Mouse (Mus musculus) midbrain, embryonic 10.5 days (tissue): ENCODE measurements at regions not wholly inside any gene's neighbourhood (a gene's known extent, or its start where the extent isn't known, plus 50 kb on each side); places are given as distances from the start of the nearest gene placed in this dataset.

Experiments
- DNase-seq: peaks from one replicate; pipeline ENCODE4 v3.0.0-alpha.2; 2017; ENCODE audit warnings: low spot score
- H3K27ac ChIP-seq: fragments of 300-500 bp; sonication (generic); replicated peaks from 2 replicates; pipeline ENCODE4 v1.5.1; 2016; ENCODE audit warnings: mild to moderate bottlenecking
- H3K27me3 ChIP-seq: fragments of 300-500 bp; sonication (generic); 2 replicates; pipeline ENCODE4 v1.6.1; 2016; ENCODE audit warnings: low read depth, mild to moderate bottlenecking; ENCODE audit not compliant: poor library complexity, severe bottlenecking
- H3K36me3 ChIP-seq: fragments of 300-500 bp; sonication (generic); 2 replicates; pipeline ENCODE4 v1.6.1; 2016; ENCODE audit warnings: mild to moderate bottlenecking, moderate library complexity
- H3K4me1 ChIP-seq: fragments of 300-500 bp; sonication (generic); 2 replicates; pipeline ENCODE4 v1.6.1; 2016
- H3K4me3 ChIP-seq: fragments of 300-500 bp; sonication (generic); 2 replicates; pipeline ENCODE4 v1.5.1; 2016; ENCODE audit warnings: mild to moderate bottlenecking, moderate library complexity
- H3K9me3 ChIP-seq: fragments of 300-500 bp; sonication (generic); replicated peaks from 2 replicates; pipeline ENCODE4 v1.6.1; 2016; ENCODE audit warnings: mild to moderate bottlenecking
- WGBS: fragments of 180-500 bp; shearing (Covaris S2); methylation state at CpG from one replicate; pipeline ENCODE4 v1.1.7; 2016; 5-methylcytosine and 5-hydroxymethylcytosine counted together

GRCm38 (mm10) chr11:18313510-18314301 lies 360.0 kb upstream of the Etaa1 start:
- WGBS, result 70% methylated on average over 8 of the region's 8 CpGs
- no peaks in the 10 kb centered on the region for H3K9me3 ChIP-seq
- H3K4me3 ChIP-seq, result no peak overlapping the region
- no peak for DNase-seq
- no peaks in the 10 kb centered on the region for H3K4me1 ChIP-seq
- no peak overlapping the region for H3K27ac ChIP-seq
- H3K36me3 ChIP-seq, result no peaks in the 10 kb centered on the region
- no peaks in the 10 kb centered on the region for H3K27me3 ChIP-seq

GRCm38 (mm10) chr11:18296194-18297125 lies 342.8 kb upstream of the Etaa1 start:
- no peak for DNase-seq
- WGBS, result 75% methylated on average over 2 of the region's 2 CpGs
- Histone ChIP-seq H3K4me3 (no peak overlapping the region), H3K9me3 (no peaks in the 10 kb centered on the region), H3K27me3 (no peaks in the 10 kb centered on the region), H3K36me3 (no peaks in the 10 kb centered on the region), H3K27ac (no peak overlapping the region), H3K4me1 (no peaks in the 10 kb centered on the region)

GRCm38 (mm10) chr11:18278585-18279136 lies 325.0 kb upstream of the Etaa1 start:
- no peaks in the 10 kb centered on the region for H3K4me1 ChIP-seq
- H3K36me3 ChIP-seq, result no peaks in the 10 kb centered on the region
- DNase-seq, result no peak
- no peaks in the 10 kb centered on the region for H3K9me3 ChIP-seq
- H3K4me3 ChIP-seq, result no peak overlapping the region
- no peaks in the 10 kb centered on the region for H3K27me3 ChIP-seq
- no peak overlapping the region for H3K27ac ChIP-seq
- 79% methylated on average over 2 of the region's 2 CpGs for whole genome bisulfite sequencing

DNA sequence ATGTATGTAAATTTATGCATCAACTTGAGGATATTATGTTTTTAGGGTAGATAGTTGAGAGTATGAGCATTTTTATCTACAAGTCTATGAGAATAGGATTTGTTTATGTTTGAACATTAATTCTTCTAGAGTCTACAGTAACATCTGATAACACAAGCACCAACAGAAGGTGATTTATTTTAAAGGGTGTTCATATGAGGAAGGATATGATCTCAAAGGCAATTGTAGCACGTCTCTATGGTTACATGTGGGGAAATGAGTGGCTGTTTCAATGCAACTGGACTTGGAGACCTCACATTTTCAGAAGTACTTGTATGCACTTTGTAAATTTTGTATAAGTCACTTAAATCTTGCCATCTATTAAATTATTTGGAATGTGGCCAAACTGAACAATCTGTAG lies 318.7 kb upstream of the Etaa1 start:
- H3K36me3 ChIP-seq, result no peaks in the 10 kb centered on the region
- no peaks in the 10 kb centered on the region for H3K4me1 ChIP-seq
- no peaks in the 10 kb centered on the region for H3K9me3 ChIP-seq
- no peak for DNase-seq
- H3K27ac ChIP-seq, result no peak overlapping the region
- WGBS, result 84% methylated on average over 1 of the region's 1 CpGs
- H3K27me3 ChIP-seq, result no peaks in the 10 kb centered on the region
- no peak overlapping the region for H3K4me3 ChIP-seq

DNA sequence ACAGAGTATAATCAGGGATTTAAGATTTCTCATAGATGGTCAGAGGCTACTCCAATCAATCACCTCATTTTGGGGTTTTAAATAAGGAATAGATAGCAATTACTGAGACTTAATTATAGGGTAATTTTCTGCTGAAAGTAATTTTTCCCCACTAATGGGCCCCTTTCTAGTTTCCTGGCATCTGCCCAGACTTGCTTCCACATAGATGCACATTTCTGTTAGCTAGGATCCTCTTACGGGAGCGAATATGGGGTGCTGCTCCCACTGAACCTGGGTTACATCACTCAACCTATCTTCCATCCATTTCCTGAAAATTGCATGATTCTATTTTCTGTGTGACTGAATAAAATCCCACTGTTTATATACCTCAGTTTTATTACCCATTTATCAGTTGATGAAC lies 312.5 kb upstream of the Etaa1 start:
- no peaks in the 10 kb centered on the region for H3K36me3 ChIP-seq
- H3K4me1 ChIP-seq, result no peaks in the 10 kb centered on the region
- no peak overlapping the region for H3K4me3 ChIP-seq
- DNase-seq, result no peak
- H3K9me3 ChIP-seq, result no peaks in the 10 kb centered on the region
- no peaks in the 10 kb centered on the region for H3K27me3 ChIP-seq
- no peak overlapping the region for H3K27ac ChIP-seq
- 98% methylated on average over 2 of the region's 2 CpGs for WGBS

- H3K9me3 ChIP-seq, result no peaks in the 10 kb centered on the region
- WGBS, result 75% methylated on average over 1 of the region's 1 CpGs
Observed at GRCm38 (mm10) chr11:18262901-18263300, 309.2 kb upstream of the Etaa1 start.

DNA sequence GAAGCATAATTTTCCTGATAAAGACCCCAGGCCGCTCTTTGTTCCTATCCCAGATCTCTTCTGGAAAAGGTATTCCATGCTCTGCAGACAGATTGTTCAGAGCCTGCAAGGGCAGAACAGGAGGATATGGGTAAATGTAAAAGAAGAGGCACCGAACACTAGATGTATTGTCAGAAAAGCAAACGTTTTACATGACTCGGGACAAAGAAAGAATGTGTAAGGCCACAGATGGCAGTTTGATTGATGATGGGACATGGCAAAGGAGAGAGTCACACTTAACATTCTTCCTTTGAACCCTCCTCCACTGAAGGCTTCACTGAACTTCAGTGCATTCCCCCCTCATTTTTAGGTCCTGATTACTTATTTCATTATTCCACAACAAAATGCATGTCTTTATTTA lies 295.6 kb upstream of the Etaa1 start:
- H3K27ac ChIP-seq, result no peak overlapping the region
- no peaks in the 10 kb centered on the region for H3K9me3 ChIP-seq
- 65% methylated on average over 4 of the region's 4 CpGs for WGBS
- no peaks in the 10 kb centered on the region for H3K4me1 ChIP-seq
- H3K27me3 ChIP-seq, result no peaks in the 10 kb centered on the region
- no peak for DNase-seq
- no peak overlapping the region for H3K4me3 ChIP-seq
- H3K36me3 ChIP-seq, result no peaks in the 10 kb centered on the region

More at GRCm38 (mm10) chr11:18262901-18263300, 309.2 kb upstream of the Etaa1 start:
- no peaks in the 10 kb centered on the region for H3K36me3 ChIP-seq
- H3K27ac ChIP-seq, result no peak overlapping the region
- no peaks in the 10 kb centered on the region for H3K4me1 ChIP-seq
- H3K4me3 ChIP-seq, result no peak overlapping the region
- DNase-seq, result no peak
- no peaks in the 10 kb centered on the region for H3K27me3 ChIP-seq

- Histone ChIP-seq H3K4me1 (no peaks in the 10 kb centered on the region), H3K27me3 (no peaks in the 10 kb centered on the region)
- WGBS, result 80% methylated on average over 4 of the region's 4 CpGs
Observed at GRCm38 (mm10) chr11:18216762-18217161, 263.1 kb upstream of the Etaa1 start.

GRCm38 (mm10) chr11:18173028-18173427 lies 219.4 kb upstream of the Etaa1 start:
- 80% methylated on average over 2 of the region's 2 CpGs for WGBS
- no peaks in the 10 kb centered on the region for H3K27me3 ChIP-seq
- H3K9me3 ChIP-seq, result no peaks in the 10 kb centered on the region
- no peak for DNase-seq
- H3K4me3 ChIP-seq, result no peak overlapping the region
- no peaks in the 10 kb centered on the region for H3K4me1 ChIP-seq
- H3K27ac ChIP-seq, result no peak overlapping the region
- H3K36me3 ChIP-seq, result no peaks in the 10 kb centered on the region

More at GRCm38 (mm10) chr11:18216762-18217161, 263.1 kb upstream of the Etaa1 start:
- Histone ChIP-seq H3K9me3 (no peaks in the 10 kb centered on the region), H3K27ac (no peak overlapping the region), H3K4me3 (no peak overlapping the region), H3K36me3 (no peaks in the 10 kb centered on the region)
- no peak for DNase-seq

DNA sequence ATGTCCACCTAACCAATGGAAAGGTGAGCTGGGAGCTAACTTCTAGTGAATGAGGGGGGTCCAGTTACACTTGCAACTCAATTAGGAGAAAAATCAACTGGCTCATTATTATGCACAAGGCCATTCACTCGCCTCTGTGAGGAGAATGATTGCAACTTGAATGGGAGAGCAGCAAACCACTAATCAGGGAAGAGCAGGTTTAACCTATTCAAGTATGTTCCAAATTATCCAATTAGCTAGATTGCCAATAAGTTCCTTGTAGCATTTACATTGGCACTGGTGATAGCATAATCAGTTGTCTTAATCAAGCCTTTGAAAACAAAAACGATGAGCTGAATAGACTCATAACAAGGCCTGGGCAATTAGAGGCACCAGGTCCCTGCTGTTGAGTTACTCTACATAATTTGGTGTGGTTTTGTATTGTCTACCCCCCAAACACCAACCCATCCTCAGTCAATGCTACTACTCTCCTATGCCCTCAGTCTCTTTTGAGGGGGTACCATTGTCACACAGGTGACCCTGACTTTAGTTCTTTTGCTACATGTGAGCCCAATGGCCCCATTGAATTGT lies 217.6 kb upstream of the Etaa1 start:
- WGBS, result 62% methylated on average over 2 of the region's 2 CpGs
- no peak for DNase-seq
- H3K4me1 ChIP-seq, result no peaks in the 10 kb centered on the region

GRCm38 (mm10) chr11:18165609-18166347 lies 212.1 kb upstream of the Etaa1 start:
- H3K9me3 ChIP-seq, result no peaks in the 10 kb centered on the region
- no peaks in the 10 kb centered on the region for H3K36me3 ChIP-seq
- no peak for DNase-seq
- H3K27ac ChIP-seq, result no peak overlapping the region
- no peak overlapping the region for H3K4me3 ChIP-seq
- WGBS, result 87% methylated on average over 4 of the region's 4 CpGs
- no peaks in the 10 kb centered on the region for H3K27me3 ChIP-seq
- H3K4me1 ChIP-seq, result no peaks in the 10 kb centered on the region

More for the DNA sequence above, 217.6 kb upstream of the Etaa1 start:
- no peaks in the 10 kb centered on the region for H3K36me3 ChIP-seq
- no peaks in the 10 kb centered on the region for H3K9me3 ChIP-seq
- H3K27me3 ChIP-seq, result no peaks in the 10 kb centered on the region
- no peak overlapping the region for H3K4me3 ChIP-seq
- H3K27ac ChIP-seq, result no peak overlapping the region

DNA sequence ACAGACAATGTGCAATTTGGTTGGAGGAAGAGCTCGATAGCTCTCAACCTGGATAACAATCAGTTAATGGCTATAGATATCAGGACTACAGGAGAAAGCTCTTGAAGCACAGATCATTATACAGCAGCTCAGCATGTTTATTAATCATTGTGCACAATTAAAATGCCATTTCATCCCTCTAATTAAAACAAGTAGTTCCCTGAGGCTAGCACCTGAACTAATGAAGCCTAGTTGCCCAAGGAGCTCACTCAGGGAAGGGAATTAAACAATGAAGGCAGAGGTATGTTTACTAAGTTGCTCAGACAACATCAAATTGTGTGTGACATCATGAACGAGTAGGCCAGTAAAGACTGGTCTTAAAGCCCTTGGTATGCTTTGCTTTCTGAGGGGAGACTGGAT lies 210.3 kb upstream of the Etaa1 start:
- Histone ChIP-seq H3K4me3 (no peak overlapping the region), H3K9me3 (no peaks in the 10 kb centered on the region), H3K4me1 (no peaks in the 10 kb centered on the region), H3K27me3 (no peaks in the 10 kb centered on the region), H3K36me3 (no peaks in the 10 kb centered on the region), H3K27ac (no peak overlapping the region)
- WGBS, result 82% methylated on average over 2 of the region's 2 CpGs
- no peak for DNase-seq
